Mouse (Mus musculus) ES-Bruce4 (cell line): ENCODE data around the gene Bid. TPM values are rescaled to one million over a fixed set of nuclear protein-coding genes. Genes with fewer than 3 reads are reported as not detected.

Experiments used
- H3K27ac ChIP-seq: 2 replicates; pipeline ENCODE4 v1.5.1; 2012; ENCODE audit warnings: low read length, inconsistent platforms; ENCODE audit not compliant: insufficient read depth
- H3K27me3 ChIP-seq: 2 replicates; pipeline ENCODE4 v1.6.1; 2012; ENCODE audit warnings: mild to moderate bottlenecking, low read length, inconsistent platforms; ENCODE audit not compliant: control insufficient read depth, poor library complexity, insufficient read depth, severe bottlenecking
- H3K36me3 ChIP-seq: 2 replicates; pipeline ENCODE4 v1.6.1; 2012; ENCODE audit warnings: inconsistent platforms, mild to moderate bottlenecking, low read length, moderate library complexity; ENCODE audit not compliant: control insufficient read depth, poor library complexity, insufficient read depth, severe bottlenecking
- H3K4me1 ChIP-seq: one replicate; pipeline ENCODE4 v1.8.1; 2011; ENCODE audit warnings: low read length; ENCODE audit not compliant: control insufficient read depth, insufficient read depth
- H3K4me3 ChIP-seq: 2 replicates; pipeline ENCODE4 v1.5.1; 2011; ENCODE audit warnings: low read depth, mild to moderate bottlenecking, low read length
- H3K9ac ChIP-seq: 2 replicates; pipeline ENCODE4 v1.6.1; 2012; ENCODE audit warnings: low read depth, mild to moderate bottlenecking, inconsistent platforms; ENCODE audit not compliant: poor library complexity, severe bottlenecking
- H3K9me3 ChIP-seq: replicated peaks from 2 replicates; pipeline ENCODE4 v1.6.1; 2012; ENCODE audit warnings: mild to moderate bottlenecking, low read length, inconsistent platforms; ENCODE audit not compliant: control insufficient read depth, poor library complexity, insufficient read depth, severe bottlenecking
- CTCF ChIP-seq: IDR thresholded peaks from one replicate; pipeline ENCODE4 v1.8.1; 2011; ENCODE audit warnings: low read depth, low read length
- EP300 ChIP-seq: IDR thresholded peaks from 2 replicates; pipeline ENCODE4 v1.6.1; 2011; ENCODE audit warnings: low read depth, low read length; ENCODE audit not compliant: insufficient read depth
- POLR2A ChIP-seq: IDR thresholded peaks from one replicate; pipeline ENCODE4 v1.8.1; 2011; ENCODE audit warnings: low read length; ENCODE audit not compliant: insufficient read depth
- polyA plus RNA-seq: library from polyadenylated mRNA; stranded (reverse); fragments of >200 nt; gene quantifications from 2 replicates; pipeline ENCODE4 v1.2.4, GENCODE M21; 2011; ENCODE audit warnings: low read depth; ENCODE audit not compliant: missing spikeins, insufficient read depth, insufficient read length

The Bid gene
- 43.8 and 45.0 TPM in 2 replicates for polyA plus RNA-seq

DNA sequence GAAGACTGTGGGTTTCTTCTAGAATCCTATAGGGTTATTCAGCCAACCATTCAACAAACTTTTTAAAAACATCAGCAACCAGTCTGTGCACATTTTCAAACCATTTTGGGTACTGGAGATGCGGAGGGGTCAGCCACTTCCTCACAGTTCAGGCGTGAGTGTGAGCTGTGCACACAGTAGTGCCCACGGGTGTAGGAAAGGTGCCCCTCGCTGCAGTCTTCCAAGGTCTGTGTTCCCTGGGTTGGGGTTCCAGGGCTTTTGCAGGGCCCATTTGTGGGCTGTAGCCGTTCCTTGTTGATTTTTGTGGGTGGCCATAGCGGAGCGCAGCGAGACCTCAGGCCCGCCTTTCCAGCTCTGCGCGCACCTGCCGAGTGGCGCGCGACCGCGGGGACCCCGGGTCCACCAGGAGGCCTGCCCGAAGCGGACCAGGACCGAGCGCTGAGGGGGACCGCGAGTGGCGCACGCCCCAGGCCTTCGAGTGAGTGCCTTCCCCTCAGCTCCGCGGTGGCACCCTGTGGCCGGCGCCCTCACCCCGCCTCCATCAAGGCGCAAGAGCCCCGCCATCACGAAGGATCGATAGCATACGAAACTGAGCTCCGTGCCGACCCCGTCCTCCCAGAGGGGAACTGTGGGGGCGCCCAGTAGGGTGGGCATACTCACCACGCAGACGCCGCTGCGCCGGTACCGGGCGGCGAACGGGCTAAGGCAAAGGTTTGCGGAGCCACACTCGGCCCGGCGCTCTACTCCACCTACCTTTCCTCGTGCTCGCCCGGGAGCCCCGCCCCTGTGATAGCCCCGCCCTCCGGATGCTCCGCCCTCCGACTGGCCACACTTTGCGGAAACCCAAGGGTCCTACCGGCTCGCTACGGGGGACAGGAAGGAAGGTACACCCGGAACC is at the start of gene Bid:
Gene Bid, minus strand, starts transcription at position 780 of the 898 bp plus-strand sequence.
- H3K9me3 ChIP-seq: no peaks in the 10 kb centered on the region
- peaks cover 5% of the 10 kb centered on the region for H3K4me1 ChIP-seq
- H3K27me3 ChIP-seq: no peaks in the 10 kb centered on the region
- TF ChIP-seq CTCF (no peak), EP300 (no peak), POLR2A (no peak)
- H3K36me3 ChIP-seq: peaks cover 3% of the 10 kb centered on the region; the same call in 1 of the 2 replicates
- H3K9ac ChIP-seq: peak within 1 kb of the TSS; percentile 88
- no peak within 1 kb of the TSS for H3K27ac ChIP-seq
- H3K4me3 ChIP-seq: peak within 1 kb of the TSS; percentile 87

DNA sequence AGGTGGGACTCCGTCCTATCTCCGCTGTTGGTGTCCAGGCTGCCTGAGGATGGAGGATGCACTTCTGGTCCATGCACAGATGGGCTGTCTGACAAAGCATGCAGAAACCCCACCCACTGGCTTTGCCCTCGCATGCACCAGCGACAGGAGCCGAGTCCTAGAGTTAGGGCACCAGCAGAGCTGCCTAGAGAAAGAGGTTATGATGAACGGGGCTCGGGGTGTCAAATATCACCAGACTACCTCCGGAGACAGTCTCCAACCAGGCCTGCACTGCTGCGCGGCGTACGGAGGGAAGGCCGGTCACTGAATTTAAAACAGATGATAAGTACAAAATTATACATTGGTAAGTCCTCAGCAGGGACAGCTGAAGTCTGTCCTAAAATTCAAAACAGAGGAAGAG is 49.2 kb upstream of the Bid start:
- Histone ChIP-seq H3K4me1 (no peaks in the 10 kb centered on the region), H3K27ac (no peak overlapping the region), H3K9me3 (no peaks in the 10 kb centered on the region), H3K36me3 (no peaks in the 10 kb centered on the region), H3K9ac (no peak overlapping the region), H3K4me3 (no peak overlapping the region), H3K27me3 (no peaks in the 10 kb centered on the region)
- no peak for TF ChIP-seq CTCF
- TF ChIP-seq EP300: no peak
- TF ChIP-seq POLR2A: no peak

DNA sequence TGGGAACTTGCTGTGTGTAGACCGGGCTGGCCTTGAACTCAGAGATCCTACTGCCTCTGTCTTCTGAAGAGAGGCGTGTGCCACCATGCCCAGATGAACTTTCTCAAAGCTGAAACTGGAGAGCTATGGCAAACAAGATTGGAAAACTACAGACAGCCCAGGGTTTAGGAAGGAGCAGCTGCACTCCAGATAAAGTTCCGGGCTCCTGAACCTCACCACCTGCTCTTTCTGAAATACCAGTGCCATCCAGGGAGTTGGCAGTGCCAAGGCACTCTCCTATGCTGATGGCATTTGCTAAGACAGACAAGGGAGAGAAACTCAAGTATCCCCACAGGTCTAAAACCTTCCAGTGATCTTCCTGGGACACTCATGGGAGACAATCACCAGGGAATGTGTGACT is 47.5 kb upstream of the Bid start:
- H3K36me3 ChIP-seq: no peaks in the 10 kb centered on the region
- TF ChIP-seq POLR2A (no peak), CTCF (no peak), EP300 (no peak)
- no peak overlapping the region for H3K4me3 ChIP-seq
- H3K4me1 ChIP-seq: no peaks in the 10 kb centered on the region
- H3K27ac ChIP-seq: no peak overlapping the region
- no peaks in the 10 kb centered on the region for H3K27me3 ChIP-seq
- H3K9me3 ChIP-seq: no peaks in the 10 kb centered on the region
- no peak overlapping the region for H3K9ac ChIP-seq

DNA sequence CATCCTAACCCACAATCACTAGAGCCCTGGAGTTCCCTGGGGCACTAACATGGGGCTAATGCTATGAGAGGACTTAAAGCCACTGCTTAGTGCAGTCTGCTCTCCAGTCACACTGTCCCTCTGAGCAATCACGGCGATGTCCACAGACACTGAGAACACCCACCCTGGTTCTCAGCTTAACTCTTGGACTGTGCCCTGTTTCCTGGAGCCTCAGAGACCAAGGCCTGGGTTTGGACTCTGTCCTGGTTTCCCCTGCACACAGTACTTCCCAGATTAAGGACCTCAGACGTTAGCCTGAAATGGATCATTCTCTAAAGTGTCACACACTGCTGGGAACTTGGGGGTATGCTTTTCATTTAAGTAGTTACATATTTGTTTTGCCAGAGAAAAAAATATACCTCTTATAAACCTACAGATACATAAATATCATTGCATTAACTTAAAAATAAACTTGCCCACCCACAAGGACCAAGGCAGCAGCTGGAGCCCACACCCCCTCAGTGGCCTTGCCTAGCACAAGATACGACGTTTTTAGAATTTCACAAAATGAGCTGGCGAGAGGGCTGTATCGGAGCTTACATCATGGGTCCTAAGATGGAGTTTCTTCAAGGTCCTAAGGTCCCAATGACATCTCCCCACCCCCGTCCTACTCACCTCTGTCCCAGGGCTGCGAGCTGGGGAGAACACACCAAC is 43.8 kb upstream of the Bid start:
- Histone ChIP-seq H3K27me3 (no peaks in the 10 kb centered on the region), H3K27ac (no peak overlapping the region), H3K4me1 (no peaks in the 10 kb centered on the region), H3K9me3 (no peaks in the 10 kb centered on the region), H3K4me3 (no peak overlapping the region), H3K9ac (no peak overlapping the region), H3K36me3 (no peaks in the 10 kb centered on the region)
- TF ChIP-seq CTCF (no peak), EP300 (no peak), POLR2A (no peak)

DNA sequence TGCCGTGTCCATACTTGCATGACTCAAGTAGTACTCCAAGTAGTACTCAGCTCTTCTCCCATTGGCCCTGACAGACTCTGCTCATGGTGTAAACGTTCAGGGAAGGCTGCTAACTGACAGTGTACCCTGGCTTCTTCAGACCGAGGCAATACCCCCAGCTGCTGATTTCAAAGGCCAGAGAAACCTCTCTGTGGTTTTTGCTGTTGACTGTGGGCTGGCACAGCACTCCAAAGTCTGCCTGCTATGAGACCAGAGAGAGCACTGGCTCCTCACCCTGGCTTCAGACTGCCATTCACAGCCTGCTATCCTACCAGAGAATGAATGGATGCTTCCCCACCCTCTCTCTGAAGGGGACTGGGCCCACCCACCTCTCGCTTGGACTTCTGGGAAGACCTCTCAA is 40.7 kb upstream of the Bid start:
- H3K27ac ChIP-seq: no peak overlapping the region
- H3K36me3 ChIP-seq: no peaks in the 10 kb centered on the region
- TF ChIP-seq POLR2A (no peak), CTCF (no peak), EP300 (no peak)

More for the DNA sequence above, 40.7 kb upstream of the Bid start:
- Histone ChIP-seq H3K27me3 (no peaks in the 10 kb centered on the region), H3K4me1 (no peaks in the 10 kb centered on the region), H3K4me3 (no peak overlapping the region), H3K9ac (no peak overlapping the region), H3K9me3 (no peaks in the 10 kb centered on the region)
